ENCODE assay signal across 8 mouse cellular contexts in genomic region chr17:26506997-26507871, GRCm38 (mm10). TPM values are rescaled to one million over a fixed set of nuclear protein-coding genes. Genes with fewer than 3 reads are reported as not detected.
DNase-seq lines count a peak whose midpoint lies in the region; ATAC-seq and TF ChIP-seq lines count a peak whose summit lies in the region.

No protein-coding gene starts in this region.

- no peak for ATAC-seq in kidney, embryonic 14.5 days (ENCODE audit: low FRiP score, low TSS enrichment)

- TF ChIP-seq POLR2A in lung, adult 2 months (IDR thresholded peaks at IDR 0.05; ENCODE audit: borderline replicate concordance, extremely low read depth, low read depth, low read length): peak; percentile 78
- TF ChIP-seq POLR2A in olfactory bulb, adult 2 months (IDR thresholded peaks at IDR 0.05; ENCODE audit: insufficient read depth, low read depth, low read length): no peak

- peak overlapping the region; percentile 98 for H3K27ac ChIP-seq in heart, embryonic 10.5 days
- H3K27ac ChIP-seq in kidney, embryonic 14.5 days (ENCODE audit: low read depth, low read length): peak overlapping the region; percentile 96
- H3K27ac ChIP-seq in olfactory bulb, adult 2 months (ENCODE audit: insufficient read depth, low read depth, low read length): peak overlapping the region; percentile 93

- TF ChIP-seq CTCF in lung, adult 2 months (IDR thresholded peaks at IDR 0.05; ENCODE audit: insufficient read depth, low read length): no peak
- TF ChIP-seq CTCF in olfactory bulb, adult 2 months (IDR thresholded peaks at IDR 0.05; ENCODE audit: insufficient read depth, low read depth, low read length): no peak

- H3K9ac ChIP-seq in kidney, embryonic 14.5 days (ENCODE audit: low read depth, low read length): peak overlapping the region; percentile 87

- peak; percentile 64 to 69 for DNase-seq in B cell, adult 2 months
- peak; percentile 58 for DNase-seq in Muller cell, postnatal 12 days (ENCODE audit: inconsistent ontology term)
- DNase-seq in embryo, embryonic 9.5 days (ENCODE audit: extremely low spot score): peak; percentile 46
- DNase-seq in heart, embryonic 10.5 days (ENCODE audit: low spot score): peak; percentile 75
- DNase-seq in lung, adult 2 months: peak; percentile 72
- no peak for DNase-seq in ovary, postnatal 36 days (ENCODE audit: low spot score)

- peak overlapping the region; percentile 78 for H3K4me3 ChIP-seq in heart, embryonic 10.5 days
- peak overlapping the region; percentile 64 for H3K4me3 ChIP-seq in kidney, embryonic 14.5 days (ENCODE audit: low read length)
- peak overlapping the region; percentile 93 for H3K4me3 ChIP-seq in lung, adult 2 months (replicated peaks; ENCODE audit: extremely low read depth, low read depth, low read length)
- peak overlapping the region; percentile 66 for H3K4me3 ChIP-seq in olfactory bulb, adult 2 months (ENCODE audit: insufficient read depth, low read depth, low read length)

- no peaks in the 10 kb centered on the region for H3K9me3 ChIP-seq in heart, embryonic 10.5 days
- no peaks in the 10 kb centered on the region for H3K9me3 ChIP-seq in kidney, embryonic 14.5 days (ENCODE audit: control insufficient read depth, low read length)

- peak overlapping the region; percentile 83 for H3K4me2 ChIP-seq in kidney, embryonic 14.5 days (replicated peaks; ENCODE audit: low read depth, low read length)

- peaks cover 19% of the 10 kb centered on the region for H3K36me3 ChIP-seq in heart, embryonic 10.5 days
- peaks cover 9% of the 10 kb centered on the region for H3K36me3 ChIP-seq in kidney, embryonic 14.5 days (ENCODE audit: control insufficient read depth, insufficient read depth, low read length)

- 23% methylated on average over 24 of the region's 24 CpGs for WGBS in heart, embryonic 10.5 days
- WGBS in kidney, embryonic 14.5 days: 20% methylated on average over 24 of the region's 24 CpGs
- 3% methylated on average over 24 of the region's 24 CpGs for WGBS in lung, adult 2 months
- WGBS in olfactory bulb, adult 2 months: 12% methylated on average over 24 of the region's 24 CpGs

- 0 out of 2 replicates have a peak, but pooled peaks cover 5% of the 10 kb centered on the region for H3K27me3 ChIP-seq in heart, embryonic 10.5 days (ENCODE audit: insufficient read depth, poor library complexity, severe bottlenecking)
- no peaks in the 10 kb centered on the region for H3K27me3 ChIP-seq in kidney, embryonic 14.5 days (ENCODE audit: control insufficient read depth, insufficient read depth, low read length)

- peaks cover 63% of the 10 kb centered on the region for H3K4me1 ChIP-seq in heart, embryonic 10.5 days
- H3K4me1 ChIP-seq in kidney, embryonic 14.5 days (ENCODE audit: control insufficient read depth, insufficient read depth, low read length): peaks cover 36% of the 10 kb centered on the region
- H3K4me1 ChIP-seq in lung, adult 2 months (ENCODE audit: control insufficient read depth, insufficient read depth, low read length): peaks cover 30% of the 10 kb centered on the region
- H3K4me1 ChIP-seq in olfactory bulb, adult 2 months (ENCODE audit: control insufficient read depth, insufficient read depth, low read length): peaks cover 37% of the 10 kb centered on the region

RNA-seq across cellular contexts. Expression of gene Ergic1, which starts 54.1 kb away (rescaled TPM):
- 130 and 150 TPM in 2 replicates for polyA plus RNA-seq in heart, embryonic 10.5 days (2016; fragmentation: Nextera tagmentation; extraction: Ambion mirVana)
- 141 and 150 TPM in 2 replicates for polyA plus RNA-seq in kidney, embryonic 14.5 days (2014; fragmentation: Nextera tagmentation; extraction: Ambion mirVana)
- 86.3 and 93.3 TPM in 2 replicates for polyA plus RNA-seq in lung, adult 2 months (2012; rRNA removed)
- polyA plus RNA-seq in olfactory bulb, adult 2 months (2012; ENCODE audit: insufficient read depth, insufficient read length, low replicate concordance, missing spikeins): not detected in 2 replicates

RNA-seq across cellular contexts. Expression of gene Dusp1, which starts 54.7 kb away (rescaled TPM):
- polyA plus RNA-seq in heart, embryonic 10.5 days (2016; fragmentation: Nextera tagmentation; extraction: Ambion mirVana): 28.8 and 31.5 TPM in 2 replicates
- 19.3 and 19.8 TPM in 2 replicates for polyA plus RNA-seq in kidney, embryonic 14.5 days (2014; fragmentation: Nextera tagmentation; extraction: Ambion mirVana)
- 233 and 359 TPM in 2 replicates for polyA plus RNA-seq in lung, adult 2 months (2012; rRNA removed)
- polyA plus RNA-seq in olfactory bulb, adult 2 months (2012; ENCODE audit: insufficient read depth, insufficient read length, low replicate concordance, missing spikeins): not detected in 2 replicates

Comparison
In these comparisons a context has a peak if more than half of its experiments do, and no peak if none do; other contexts are left out.
1. RNA of gene Dusp1, which starts 54.7 kb away (polyA plus RNA-seq): 233 to 359 TPM in lung, adult 2 months, 28.8 to 31.5 TPM in heart, embryonic 10.5 days and 19.3 to 19.8 TPM in kidney, embryonic 14.5 days; not detected in olfactory bulb, adult 2 months; every median in the first group is over 10 times any median in the second.
2. Peak in every context shown above with its lines, with median percentiles within 50 percentile points of each other: H3K27ac ChIP-seq and H3K4me3 ChIP-seq.